Mouse (Mus musculus) forebrain, embryonic 10.5 days (tissue): Measurements from ENCODE around the gene Isl1. TPM values are rescaled to one million over a fixed set of nuclear protein-coding genes. Genes with fewer than 3 reads are reported as not detected.

Experiments used
- DNase-seq: peaks from one replicate; pipeline ENCODE4 v3.0.0-alpha.2; 2017; ENCODE audit warnings: low spot score; ENCODE audit errors: extremely low spot score
- H3K27ac ChIP-seq: fragments of 300-500 bp; sonication (generic); 2 replicates; pipeline ENCODE4 v1.5.1; 2016; ENCODE audit warnings: mild to moderate bottlenecking
- H3K27me3 ChIP-seq: fragments of 300-500 bp; sonication (generic); 2 replicates; pipeline ENCODE4 v1.6.1; 2016; ENCODE audit warnings: mild to moderate bottlenecking; ENCODE audit not compliant: poor library complexity, severe bottlenecking
- H3K36me3 ChIP-seq: fragments of 300-500 bp; sonication (generic); replicated peaks from 2 replicates; pipeline ENCODE4 v1.6.1; 2016; ENCODE audit warnings: mild to moderate bottlenecking, moderate library complexity
- H3K4me1 ChIP-seq: fragments of 300-500 bp; sonication (generic); 2 replicates; pipeline ENCODE4 v1.6.1; 2016
- H3K4me3 ChIP-seq: fragments of 300-500 bp; sonication (generic); 2 replicates; pipeline ENCODE4 v1.5.1; 2016; ENCODE audit warnings: mild to moderate bottlenecking, moderate library complexity
- H3K9me3 ChIP-seq: fragments of 300-500 bp; sonication (generic); 2 replicates; pipeline ENCODE4 v1.6.1; 2016; ENCODE audit warnings: mild to moderate bottlenecking, moderate library complexity
- WGBS: fragments of 180-500 bp; shearing (Covaris S2); methylation state at CpG from one replicate; pipeline ENCODE4 v1.1.7; 2016; 5-methylcytosine and 5-hydroxymethylcytosine counted together
- polyA plus RNA-seq: library from polyadenylated mRNA; unstranded; fragments of >200 nt; fragmentation: Nextera tagmentation; extraction: Ambion mirVana; gene quantifications from 2 replicates; pipeline ENCODE4 v1.2.1, GENCODE M21; 2016

Isl1 gene
- polyA plus RNA-seq, 1 experiment from 2014 or later, result 9.6 TPM

GRCm38 (mm10) chr13:116304713-116305470, 4.6 kb downstream of the Isl1 start:
- no peaks in the 10 kb centered on the region for H3K36me3 ChIP-seq
- under 1% methylated on average over 25 of the region's 25 CpGs for WGBS

GRCm38 (mm10) chr13:116303766-116304165, 5.7 kb downstream of the Isl1 start:
- H3K4me3 ChIP-seq, result no peak overlapping the region
- H3K36me3 ChIP-seq, result no peaks in the 10 kb centered on the region
- H3K27ac ChIP-seq, result no peak overlapping the region
- peaks cover 24% of the 10 kb centered on the region for H3K4me1 ChIP-seq
- DNase-seq, result no peak
- no peaks in the 10 kb centered on the region for H3K9me3 ChIP-seq
- H3K27me3 ChIP-seq, result peaks cover 100% of the 10 kb centered on the region
- 0% methylated on average over 6 of the region's 6 CpGs for WGBS

More at GRCm38 (mm10) chr13:116304713-116305470, 4.6 kb downstream of the Isl1 start:
- Histone ChIP-seq H3K4me1 (peaks cover 34% of the 10 kb centered on the region), H3K9me3 (no peaks in the 10 kb centered on the region), H3K27ac (no peak overlapping the region), H3K27me3 (peaks cover 100% of the 10 kb centered on the region), H3K4me3 (peak overlapping the region; percentile 11)
- peak; percentile 45 for DNase-seq

- 2% methylated on average over 15 of the region's 15 CpGs for WGBS
- Histone ChIP-seq H3K36me3 (no peaks in the 10 kb centered on the region), H3K27ac (no peak overlapping the region), H3K27me3 (peaks cover 100% of the 10 kb centered on the region), H3K4me3 (no peak overlapping the region), H3K9me3 (no peaks in the 10 kb centered on the region), H3K4me1 (peaks cover 23% of the 10 kb centered on the region)
- DNase-seq, result peak; percentile 41
Measured at GRCm38 (mm10) chr13:116302861-116303260, 6.6 kb downstream of the Isl1 start.

- Histone ChIP-seq H3K4me1 (peaks cover 33% of the 10 kb centered on the region), H3K9me3 (no peaks in the 10 kb centered on the region), H3K36me3 (no peaks in the 10 kb centered on the region), H3K27me3 (peaks cover 100% of the 10 kb centered on the region), H3K4me3 (no peak overlapping the region), H3K27ac (no peak overlapping the region)
- DNase-seq, result no peak
- 1% methylated on average over 3 of the region's 3 CpGs for WGBS
Measured at GRCm38 (mm10) chr13:116301706-116302105, 7.8 kb downstream of the Isl1 start.

DNA sequence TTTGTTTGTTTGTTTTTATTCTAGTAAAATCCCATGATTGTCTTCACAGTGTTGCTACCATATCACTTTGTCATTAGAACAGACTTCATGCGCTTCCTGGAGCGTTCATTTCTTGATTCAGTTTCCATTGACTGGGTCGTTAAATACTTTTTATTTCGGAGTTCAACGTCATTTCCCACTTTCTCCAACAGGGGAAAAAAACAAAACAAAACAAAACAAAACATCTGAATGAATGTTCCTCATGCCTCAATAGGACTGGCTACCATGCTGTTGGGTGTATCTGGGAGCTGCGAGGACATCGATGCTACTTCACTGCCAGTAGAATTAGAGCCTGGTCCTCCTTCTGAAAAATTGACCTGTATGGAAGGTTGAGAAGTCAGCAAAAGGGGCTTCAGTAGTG, 10.2 kb downstream of the Isl1 start:
- Histone ChIP-seq H3K4me3 (no peak overlapping the region), H3K4me1 (peaks cover 26% of the 10 kb centered on the region), H3K27me3 (peaks cover 100% of the 10 kb centered on the region), H3K27ac (no peak overlapping the region), H3K9me3 (no peaks in the 10 kb centered on the region), H3K36me3 (no peaks in the 10 kb centered on the region)
- no peak for DNase-seq
- 4% methylated on average over 7 of the region's 7 CpGs for WGBS

- peaks cover 29% of the 10 kb centered on the region for H3K4me1 ChIP-seq
- H3K9me3 ChIP-seq, result no peaks in the 10 kb centered on the region
- peaks cover 100% of the 10 kb centered on the region for H3K27me3 ChIP-seq
- no peaks in the 10 kb centered on the region for H3K36me3 ChIP-seq
- WGBS, result 3% methylated on average over 13 of the region's 13 CpGs
- no peak overlapping the region for H3K4me3 ChIP-seq
- DNase-seq, result no peak
- H3K27ac ChIP-seq, result no peak overlapping the region
Measured at GRCm38 (mm10) chr13:116298641-116299170, 10.8 kb downstream of the Isl1 start.

- 3% methylated on average over 8 of the region's 8 CpGs for WGBS
- H3K9me3 ChIP-seq, result no peaks in the 10 kb centered on the region
- H3K27ac ChIP-seq, result no peak overlapping the region
- peaks cover 31% of the 10 kb centered on the region for H3K4me1 ChIP-seq
- H3K36me3 ChIP-seq, result no peaks in the 10 kb centered on the region
- H3K4me3 ChIP-seq, result no peak overlapping the region
- no peak for DNase-seq
- peaks cover 100% of the 10 kb centered on the region for H3K27me3 ChIP-seq
Measured at GRCm38 (mm10) chr13:116298001-116298400, 11.5 kb downstream of the Isl1 start.

DNA sequence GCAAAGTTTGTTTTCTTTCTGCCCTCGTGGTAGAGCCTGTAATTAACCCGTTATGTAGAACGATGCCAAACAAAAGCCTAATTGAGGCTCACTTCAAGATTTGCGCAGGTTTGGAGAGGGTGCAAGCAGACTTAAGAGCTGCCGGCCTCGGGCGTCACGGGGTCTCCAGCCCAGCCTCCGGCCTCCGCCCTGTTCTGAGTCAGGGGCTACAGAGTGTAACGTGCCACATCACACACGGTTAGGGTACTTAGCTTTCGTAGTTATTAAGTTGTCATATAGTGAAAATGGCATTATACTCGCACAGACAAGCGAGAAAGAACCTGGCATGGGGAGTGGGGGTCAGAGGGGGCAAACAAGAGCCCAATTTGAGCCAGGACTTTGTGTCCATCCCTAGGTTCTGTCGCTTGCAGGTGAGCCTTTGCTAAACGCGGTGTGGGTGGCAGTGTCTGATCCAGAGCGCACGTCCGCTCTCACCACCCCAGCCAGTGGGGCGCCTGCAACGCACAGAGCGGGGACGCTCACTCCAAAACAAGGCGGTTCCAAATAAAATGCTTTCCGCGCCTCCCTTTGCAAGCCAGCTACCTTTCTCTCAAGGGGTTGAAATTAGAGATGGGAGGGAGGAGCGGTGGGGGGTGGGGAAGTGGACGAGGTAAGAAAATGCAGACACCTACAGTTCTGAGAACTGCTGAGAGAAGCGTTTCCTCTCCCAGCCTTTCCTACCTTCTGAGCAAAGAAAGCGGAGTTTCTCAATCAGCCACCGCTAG, 12.3 kb downstream of the Isl1 start:
- Histone ChIP-seq H3K9me3 (no peaks in the 10 kb centered on the region), H3K27me3 (peaks cover 100% of the 10 kb centered on the region), H3K36me3 (no peaks in the 10 kb centered on the region), H3K4me1 (peaks cover 29% of the 10 kb centered on the region), H3K4me3 (peak overlapping the region; percentile 23), H3K27ac (no peak overlapping the region)
- under 1% methylated on average over 33 of the region's 33 CpGs for WGBS
- DNase-seq, result peak; percentile 45

- Histone ChIP-seq H3K27me3 (peaks cover 100% of the 10 kb centered on the region), H3K27ac (no peak overlapping the region), H3K36me3 (no peaks in the 10 kb centered on the region), H3K9me3 (no peaks in the 10 kb centered on the region), H3K4me3 (no peak overlapping the region), H3K4me1 (peaks cover 29% of the 10 kb centered on the region)
- 3% methylated on average over 4 of the region's 4 CpGs for WGBS
- DNase-seq, result no peak
Measured at GRCm38 (mm10) chr13:116295401-116295800, 14.1 kb downstream of the Isl1 start.

DNA sequence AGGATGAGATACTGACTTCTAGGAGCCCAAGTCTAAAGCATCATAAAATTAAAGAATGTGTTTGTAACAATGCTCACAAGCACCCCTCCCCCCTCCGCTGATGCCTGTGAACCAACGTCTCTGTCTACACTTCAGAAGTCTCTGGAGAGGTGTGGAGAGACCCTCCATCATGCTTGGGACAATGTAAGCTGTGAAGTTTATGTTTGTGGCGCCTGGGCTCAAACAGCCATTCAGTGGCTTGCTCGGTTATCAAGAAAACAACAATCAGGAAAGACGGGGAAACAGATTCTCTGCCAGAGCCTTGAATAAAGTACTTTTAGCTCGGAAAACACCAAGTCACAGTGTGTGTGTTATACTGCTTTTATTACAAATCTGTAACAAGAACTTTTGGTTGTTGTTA, 14.8 kb downstream of the Isl1 start:
- Histone ChIP-seq H3K4me1 (peaks cover 29% of the 10 kb centered on the region), H3K9me3 (no peaks in the 10 kb centered on the region), H3K36me3 (no peaks in the 10 kb centered on the region), H3K27me3 (peaks cover 100% of the 10 kb centered on the region), H3K4me3 (no peak overlapping the region), H3K27ac (no peak overlapping the region)
- peak; percentile 34 for DNase-seq
- under 1% methylated on average over 6 of the region's 6 CpGs for WGBS

DNA sequence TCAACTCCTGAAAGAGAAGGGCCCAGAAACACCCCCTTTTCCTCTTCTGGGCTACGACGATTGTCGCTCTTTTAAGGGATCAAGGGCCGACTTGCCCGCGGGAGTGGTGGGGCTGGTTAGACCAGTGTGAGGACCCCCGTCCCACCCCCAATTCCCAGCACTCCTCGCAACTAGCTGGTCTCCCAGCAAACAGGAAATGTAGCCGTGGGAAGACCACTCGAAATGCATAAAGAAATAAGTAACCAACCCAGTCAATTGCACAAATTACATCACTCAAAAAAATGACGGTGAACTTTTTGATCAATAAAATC, 15.4 kb downstream of the Isl1 start:
- Histone ChIP-seq H3K36me3 (no peaks in the 10 kb centered on the region), H3K27ac (no peak overlapping the region), H3K4me1 (peaks cover 29% of the 10 kb centered on the region), H3K4me3 (peak overlapping the region; percentile 41), H3K27me3 (peaks cover 95% of the 10 kb centered on the region), H3K9me3 (no peaks in the 10 kb centered on the region)
- WGBS, result 0% methylated on average over 11 of the region's 11 CpGs
- DNase-seq, result no peak

GRCm38 (mm10) chr13:116293301-116294150, 16.0 kb downstream of the Isl1 start:
- H3K4me1 ChIP-seq, result peaks cover 29% of the 10 kb centered on the region
- WGBS, result 2% methylated on average over 27 of the region's 27 CpGs
- no peaks in the 10 kb centered on the region for H3K36me3 ChIP-seq
- peak overlapping the region; percentile 41 for H3K4me3 ChIP-seq
- peaks cover 89% of the 10 kb centered on the region for H3K27me3 ChIP-seq
- H3K27ac ChIP-seq, result no peak overlapping the region; the same call in 1 of the 2 replicates
- peak; percentile 61 for DNase-seq
- no peaks in the 10 kb centered on the region for H3K9me3 ChIP-seq
